Mouse (Mus musculus): ENCODE measurements at regions not wholly inside any gene's neighbourhood (a gene's known extent, or its start where the extent isn't known, plus 50 kb on each side); places are given as distances from the start of the nearest gene placed in this dataset.
A peak's percentile ranks its signal among the peaks of the same experiment; 100 is the strongest.

GRCm38 (mm10) chr11:6785471-6785870 lies 52.0 kb downstream of the Gm11983 start:
- no peak for ATAC-seq

DNA sequence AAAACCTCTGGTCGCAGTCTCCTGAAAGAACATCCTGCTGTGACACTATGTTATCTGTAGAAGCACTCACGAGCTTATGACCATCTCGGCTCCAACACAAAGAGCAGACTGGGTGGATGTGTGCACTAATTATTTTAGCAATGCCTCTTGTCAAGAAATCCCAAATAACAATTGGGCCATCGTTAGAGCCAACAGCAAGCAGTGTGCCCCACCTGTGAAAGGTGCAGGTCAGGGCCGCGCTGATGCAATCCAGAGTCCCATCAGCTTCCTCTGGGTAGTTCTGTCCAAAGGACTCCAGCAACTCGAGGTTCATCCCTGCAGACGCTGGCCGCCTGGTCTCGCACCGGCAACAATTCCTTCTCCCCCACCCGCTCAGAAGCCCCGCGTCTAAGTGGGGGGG lies 54.6 kb downstream of the Gm11983 start:
- no peak for ATAC-seq

- no peak for ATAC-seq
These were observed 57.7 kb downstream of the Gm11983 start for GRCm38 (mm10) chr11:6779752-6780151.

DNA sequence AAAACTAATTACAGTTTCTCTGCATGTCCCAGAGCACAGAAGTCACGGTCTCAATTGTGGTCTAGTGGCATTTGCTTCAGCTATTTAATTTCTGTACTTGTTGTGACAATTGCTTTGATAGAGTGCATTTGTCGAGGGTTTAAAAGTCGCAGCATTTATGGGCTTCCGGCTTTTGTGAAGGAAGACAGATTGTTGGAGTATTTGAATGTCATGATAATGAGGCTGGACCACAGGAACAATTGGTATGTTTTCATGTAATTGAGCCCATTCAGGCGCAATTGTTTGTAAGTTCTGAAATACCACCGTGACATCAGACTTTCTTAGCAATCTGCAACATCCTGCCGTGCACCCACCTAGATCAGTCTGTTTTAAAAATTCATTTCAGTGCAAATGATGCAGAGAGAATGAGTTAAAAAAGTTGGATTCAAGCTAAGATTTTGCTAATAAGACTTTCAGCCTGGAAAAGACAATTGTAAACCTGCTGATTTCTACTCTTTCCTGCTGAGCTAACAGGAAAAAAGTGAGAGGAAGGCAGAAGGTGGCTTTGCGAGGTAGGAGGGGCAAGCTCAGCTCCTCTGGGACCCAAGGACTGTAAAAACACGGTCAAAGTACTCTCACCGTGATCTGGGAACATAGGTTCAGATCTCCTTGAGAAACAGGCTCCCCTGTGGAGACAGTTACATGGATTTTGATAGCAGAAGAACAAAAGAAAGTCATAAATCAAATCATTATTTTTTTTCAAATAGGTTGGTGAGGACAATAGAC lies 58.7 kb downstream of the Gm11983 start:
- ATAC-seq = no peak

DNA sequence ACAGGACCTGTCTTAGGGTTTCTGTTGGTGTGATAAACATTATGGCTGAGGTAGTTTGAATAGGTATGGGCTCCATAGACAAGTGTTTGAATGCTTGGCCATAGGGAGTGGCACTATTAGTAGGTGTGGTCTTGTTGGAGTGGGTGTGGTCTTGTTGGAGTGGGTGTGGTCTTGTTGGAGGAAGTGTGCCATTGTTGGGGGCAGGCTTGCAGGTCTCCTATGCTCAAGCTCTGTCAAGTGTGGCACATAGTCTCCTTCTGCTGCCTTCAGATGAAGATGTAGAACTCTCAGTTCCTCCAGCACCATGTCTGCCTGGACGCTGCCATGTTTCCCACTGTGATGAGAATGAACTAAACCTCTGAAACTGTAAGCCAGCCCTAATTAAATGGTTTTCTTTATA lies 59.9 kb downstream of the Gm11983 start:
- no peak for ATAC-seq

DNA sequence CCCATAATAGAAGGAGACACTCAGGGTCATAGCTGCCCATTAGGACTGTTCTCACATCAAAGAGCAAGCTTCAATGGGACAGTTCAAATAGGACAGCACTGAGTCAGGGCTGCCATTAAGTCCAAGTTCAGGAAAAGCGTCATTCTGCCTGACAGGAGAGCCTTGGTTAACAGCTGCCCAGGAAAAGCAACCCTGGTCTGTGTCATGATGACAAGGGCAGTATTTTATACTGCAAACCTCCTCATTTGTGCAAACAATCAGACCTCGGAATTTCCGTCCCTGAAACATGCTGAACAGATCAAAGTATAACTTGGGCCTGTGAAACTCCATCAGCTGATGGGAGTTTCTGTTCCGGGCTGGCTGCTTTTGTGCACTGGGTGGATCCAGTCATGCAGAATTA lies 62.8 kb downstream of the Gm11983 start:
- ATAC-seq = no peak

GRCm38 (mm10) chr11:6773951-6774350 lies 63.5 kb downstream of the Gm11983 start:
- no peak for ATAC-seq

GRCm38 (mm10) chr11:6773364-6773763 lies 64.1 kb downstream of the Gm11983 start:
- no peak for ATAC-seq

GRCm38 (mm10) chr11:6769437-6769765 lies 68.1 kb downstream of the Gm11983 start:
- ATAC-seq = no peak

GRCm38 (mm10) chr11:6768599-6769436 lies 68.6 kb downstream of the Gm11983 start:
- ATAC-seq = peak; percentile 23

DNA sequence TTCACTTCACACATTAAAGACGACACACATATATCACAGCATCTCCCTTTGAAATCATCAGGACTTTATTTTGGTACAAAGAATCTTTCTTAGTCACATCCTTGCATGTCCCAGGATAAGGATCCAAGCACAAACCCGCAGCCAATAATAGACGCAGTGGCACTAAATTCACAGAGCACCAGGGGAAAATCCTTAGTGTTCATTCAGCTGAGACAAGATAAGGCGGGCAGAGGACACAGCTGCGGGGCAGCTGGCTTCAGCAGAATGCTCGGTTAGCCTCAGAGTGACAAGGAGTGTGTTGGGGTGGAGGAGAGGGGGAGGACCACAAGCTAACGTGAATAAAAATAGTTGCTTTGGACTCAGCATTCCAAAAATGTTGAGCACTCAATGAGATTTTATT lies 70.7 kb downstream of the Gm11983 start:
- ATAC-seq = no peak

DNA sequence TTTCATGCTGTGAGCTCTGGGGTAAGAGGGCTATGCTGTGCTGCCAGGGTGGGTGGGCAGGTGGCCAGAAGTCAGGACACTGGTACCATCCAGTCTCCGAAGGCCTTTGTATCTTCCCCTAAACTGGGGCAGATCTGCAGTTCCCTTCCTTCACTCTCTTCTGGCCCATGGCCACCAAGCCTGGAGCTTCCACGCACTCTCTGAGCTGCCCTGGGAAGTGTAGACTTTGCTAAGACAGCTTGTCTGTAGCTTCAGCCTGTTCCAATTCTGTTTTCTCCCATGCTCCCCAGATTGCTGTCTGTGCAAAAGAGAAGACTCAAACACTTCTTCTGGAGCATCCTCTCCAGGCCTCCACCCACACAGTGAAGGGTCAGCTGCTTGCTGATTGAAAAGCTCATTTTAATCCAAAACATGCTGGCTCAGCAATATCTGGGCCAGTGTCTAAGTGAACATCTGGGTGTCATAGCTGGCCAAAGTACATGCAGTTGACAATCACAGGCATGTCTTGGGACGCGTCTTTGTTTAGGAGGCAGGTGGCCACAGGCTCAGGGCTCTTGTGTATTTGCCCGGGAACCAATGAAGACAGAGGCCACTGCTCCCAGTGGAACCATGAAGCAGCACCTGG lies 72.0 kb downstream of the Gm11983 start:
- no peak for ATAC-seq

DNA sequence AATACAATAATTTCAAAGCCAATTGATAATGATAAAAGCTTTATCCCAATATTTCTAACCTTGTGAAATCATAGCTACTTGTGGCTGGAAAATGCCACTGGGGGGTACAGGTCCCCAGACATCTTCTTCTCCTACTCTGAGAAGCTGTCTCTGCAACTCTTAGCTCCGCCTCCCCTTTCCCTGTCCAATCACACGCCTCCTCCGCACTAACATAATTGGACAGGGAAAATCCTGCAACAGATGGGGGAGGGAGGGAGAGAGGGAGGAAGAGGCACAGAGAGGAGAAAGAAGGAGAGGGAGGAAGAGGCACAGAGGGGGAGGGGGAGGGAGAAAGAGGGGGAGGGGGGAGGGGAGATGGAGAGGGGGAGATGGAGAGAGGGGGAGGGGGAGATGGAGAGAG lies 73.3 kb downstream of the Gm11983 start:
- ATAC-seq = no peak

GRCm38 (mm10) chr11:6763001-6763400 lies 74.5 kb downstream of the Gm11983 start:
- no peak for ATAC-seq

DNA sequence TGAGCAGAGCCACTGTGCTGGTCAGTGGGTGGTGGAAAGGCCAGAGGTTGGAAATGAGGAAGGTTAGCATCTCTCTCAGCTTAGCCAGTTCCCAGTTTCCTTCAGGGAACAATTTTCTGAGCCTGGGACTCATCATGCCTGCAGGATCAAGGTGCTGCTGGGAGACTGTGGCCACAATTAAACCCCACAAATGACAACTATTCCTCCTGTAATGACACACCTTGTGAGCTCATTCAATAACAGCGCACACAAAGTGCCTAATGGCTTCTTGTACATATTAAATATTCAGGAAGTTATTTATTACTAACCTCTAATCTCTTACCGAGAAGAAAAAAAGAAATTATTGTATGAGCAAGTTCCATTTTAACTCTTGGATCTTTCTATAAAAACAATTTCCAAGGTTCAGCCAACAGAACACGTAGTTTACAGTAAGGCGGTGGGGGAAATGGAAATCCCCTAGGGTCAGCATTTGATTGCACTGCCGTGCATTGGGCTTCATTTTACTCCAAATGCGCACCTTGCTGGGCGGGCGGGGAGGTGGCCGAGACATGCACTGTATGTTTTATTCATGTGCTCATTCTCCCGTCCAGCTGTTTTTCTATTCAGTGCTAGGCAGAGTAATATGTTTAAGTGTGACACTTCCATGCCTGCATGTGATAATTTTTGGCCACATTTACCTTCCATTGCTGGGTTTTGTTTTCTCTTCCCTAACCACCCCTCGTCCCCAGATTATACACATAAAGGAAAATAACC lies 75.4 kb downstream of the Gm11983 start:
- ATAC-seq = no peak

- no peak for ATAC-seq
These were observed 77.9 kb downstream of the Gm11983 start for GRCm38 (mm10) chr11:6759578-6759977.

DNA sequence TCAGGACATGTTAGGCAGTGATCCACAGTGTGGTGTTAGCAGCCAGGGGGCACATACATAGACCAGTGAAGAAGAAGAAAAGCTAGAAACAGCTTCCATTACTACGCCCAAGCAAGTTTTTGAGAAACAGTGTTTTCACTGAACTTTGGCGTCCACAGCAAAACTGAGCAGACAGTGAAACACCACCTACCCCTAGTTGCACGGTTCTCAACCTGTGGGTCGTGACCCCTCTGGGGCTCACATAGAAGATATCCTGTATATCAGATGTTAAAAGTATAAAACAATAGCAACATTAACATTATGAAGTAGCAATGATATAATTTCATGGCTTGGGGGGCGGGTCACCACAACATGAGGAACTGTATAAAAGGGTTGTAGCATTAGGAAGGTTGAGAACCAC lies 81.1 kb downstream of the Ramp3 start:
- ATAC-seq = no peak

DNA sequence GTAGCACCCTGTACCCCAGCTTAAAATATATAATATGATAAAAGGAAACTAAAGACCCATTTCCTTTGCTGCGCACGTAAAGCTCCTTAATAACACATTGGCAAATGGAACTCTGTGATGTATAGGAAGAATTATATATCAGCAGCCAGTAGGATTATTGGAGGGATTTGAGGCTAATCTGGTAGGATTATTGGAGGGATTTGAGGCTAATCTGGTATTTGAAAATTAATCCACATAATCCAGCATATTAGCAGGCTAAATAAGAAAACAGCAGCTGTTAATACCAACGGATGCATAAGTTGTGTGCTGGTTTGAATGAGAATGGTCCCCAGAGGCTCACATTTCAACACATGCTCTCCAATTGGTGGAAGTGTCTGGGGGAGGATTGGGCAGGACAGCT lies 80.3 kb downstream of the Ramp3 start:
- no peak for ATAC-seq

GRCm38 (mm10) chr11:6738163-6738562 lies 79.8 kb downstream of the Ramp3 start:
- no peak for ATAC-seq

DNA sequence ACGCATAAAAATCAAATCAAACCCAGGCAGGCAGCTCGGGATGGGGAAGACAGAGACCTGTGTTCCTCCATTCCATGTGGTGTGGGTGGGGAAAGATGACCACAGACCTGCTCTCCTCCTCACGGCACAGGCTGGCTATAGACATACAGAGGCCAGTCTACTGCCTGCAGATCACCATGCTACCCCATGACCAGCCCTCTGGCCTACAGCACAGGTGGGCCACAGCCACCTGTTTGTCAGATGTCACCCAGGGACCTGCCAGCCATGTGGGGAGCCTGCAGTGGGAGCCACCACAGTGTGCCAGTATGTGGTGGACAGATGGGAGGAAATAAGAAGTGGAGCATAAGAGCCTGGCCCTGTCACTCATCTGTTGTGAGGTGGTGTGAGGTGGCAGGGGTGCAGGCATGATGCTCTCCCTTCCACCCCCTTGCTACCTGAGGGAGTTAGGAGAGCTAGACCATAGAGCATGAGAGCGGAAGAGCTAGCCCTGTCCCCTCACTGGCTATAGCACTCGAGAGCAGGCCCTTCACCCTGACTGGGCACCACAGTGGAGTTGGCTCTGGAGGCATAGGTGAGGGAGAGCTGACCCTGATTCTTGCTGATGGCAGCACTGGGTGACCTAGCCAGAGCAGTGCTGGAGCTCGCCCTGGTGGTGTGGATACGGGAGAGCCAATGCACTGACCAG lies 76.6 kb downstream of the Ramp3 start:
- ATAC-seq = no peak

DNA sequence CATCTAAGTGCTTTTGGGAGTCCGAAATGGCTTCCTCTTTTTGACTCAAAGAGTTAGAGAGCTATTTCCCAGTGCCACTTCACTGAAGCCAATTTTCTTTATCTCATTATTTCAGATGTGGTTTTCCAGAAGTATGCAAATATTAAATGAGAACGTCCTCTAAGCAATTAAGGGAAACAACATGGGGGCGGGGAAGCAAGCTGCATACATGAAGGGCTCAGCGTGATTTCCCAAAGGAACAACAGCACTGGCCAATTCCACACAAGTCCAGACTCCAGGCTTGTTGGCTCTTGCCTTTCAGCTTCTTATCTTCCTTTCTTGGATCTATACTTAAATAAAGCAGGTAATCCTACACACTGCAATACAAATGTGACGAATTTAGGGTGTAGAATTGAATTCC lies 73.2 kb downstream of the Ramp3 start:
- no peak for ATAC-seq

Measured in activated CD4-positive, CD25-positive, alpha-beta regulatory T cell, adult 4 months (primary cell).